Mouse (Mus musculus): Measurements from ENCODE around the gene Commd9.

Commd9 gene

DNA sequence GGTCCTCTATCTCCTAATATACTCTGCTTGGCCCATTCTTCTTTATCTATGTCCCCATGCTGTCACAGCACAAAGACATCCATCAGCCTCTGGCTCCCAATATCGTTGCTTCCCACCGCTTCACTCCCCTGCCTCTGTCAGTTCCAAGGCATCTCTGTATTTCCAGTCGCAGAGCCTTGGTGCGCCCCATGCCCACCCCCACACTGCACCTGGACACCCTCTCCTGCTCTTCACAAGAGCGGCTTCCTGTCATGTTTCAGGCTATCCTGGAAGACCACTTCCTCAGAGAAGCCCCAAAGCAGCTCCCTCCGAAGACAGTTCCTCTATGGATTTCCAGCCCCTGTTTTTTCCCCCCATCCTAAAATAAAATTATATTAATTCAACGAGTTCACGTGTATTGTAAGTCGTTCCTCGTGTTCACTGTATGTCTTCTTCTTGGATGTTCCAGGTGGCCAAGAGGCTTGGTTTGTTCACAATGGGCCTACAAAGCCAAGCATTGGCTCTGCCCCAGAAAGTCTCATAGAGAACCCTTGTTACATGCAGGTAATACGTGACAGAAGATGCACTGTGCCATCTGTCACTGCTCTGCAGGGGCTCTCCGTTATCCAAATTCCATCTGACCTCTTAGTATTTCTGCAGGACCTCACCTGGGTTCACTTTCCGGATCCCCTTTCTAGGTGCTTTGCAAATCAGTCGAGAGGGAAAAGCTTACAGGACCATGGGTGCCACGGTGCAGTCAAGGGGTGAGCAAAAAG, 23.5 kb downstream of the Commd9 start:
- DNase-seq (ENCODE audit: low spot score) = no peak

DNA sequence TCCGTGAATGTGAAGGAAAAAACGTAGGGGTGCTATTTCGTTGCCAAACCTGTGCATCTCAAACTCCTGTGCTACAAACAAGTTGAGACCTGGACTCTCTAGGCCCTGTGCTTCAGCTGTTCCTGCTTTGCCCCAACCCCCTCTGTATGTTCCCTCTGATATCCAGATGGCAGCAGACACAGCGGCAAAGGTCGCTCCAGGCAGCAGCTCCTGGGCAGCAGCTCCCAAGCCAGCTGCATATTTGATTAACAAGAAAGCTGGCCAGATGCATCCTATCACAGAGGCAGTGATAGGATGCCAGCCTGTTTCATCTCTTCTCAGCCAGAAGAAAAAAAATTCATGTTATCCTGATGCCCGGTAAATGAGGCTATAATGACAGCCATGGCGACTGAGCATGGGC, 32.5 kb downstream of the Commd9 start:
- no peak for DNase-seq (ENCODE audit: low spot score)

DNA sequence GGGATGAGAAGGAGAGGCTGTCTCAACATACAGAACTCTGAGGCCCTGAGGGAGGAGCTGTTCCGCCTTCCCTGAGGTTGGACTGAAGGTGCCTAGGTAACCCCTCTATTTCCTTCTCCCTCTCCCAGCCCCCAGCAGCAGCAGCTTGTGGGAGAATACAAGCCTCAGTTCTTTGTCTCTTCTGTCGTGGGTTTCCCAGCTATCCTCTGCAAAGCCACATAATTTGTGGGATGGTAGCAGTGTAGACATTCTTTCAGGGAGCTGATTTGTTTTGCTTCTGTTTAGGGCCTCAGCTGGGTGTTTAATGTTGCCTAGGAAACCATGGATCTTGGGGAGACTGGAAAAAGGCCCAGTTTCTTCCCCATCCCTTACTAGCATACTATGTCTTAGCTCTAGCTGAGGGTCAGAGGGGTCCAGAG, 34.1 kb downstream of the Commd9 start:
- no peak for DNase-seq (ENCODE audit: low spot score)

GRCm38 (mm10) chr2:101922302-101922701, 36.3 kb downstream of the Commd9 start:
- DNase-seq (ENCODE audit: low spot score) = no peak

- no peak for DNase-seq (ENCODE audit: low spot score)
Measured at GRCm38 (mm10) chr2:101923181-101923580, 37.1 kb downstream of the Commd9 start.

DNA sequence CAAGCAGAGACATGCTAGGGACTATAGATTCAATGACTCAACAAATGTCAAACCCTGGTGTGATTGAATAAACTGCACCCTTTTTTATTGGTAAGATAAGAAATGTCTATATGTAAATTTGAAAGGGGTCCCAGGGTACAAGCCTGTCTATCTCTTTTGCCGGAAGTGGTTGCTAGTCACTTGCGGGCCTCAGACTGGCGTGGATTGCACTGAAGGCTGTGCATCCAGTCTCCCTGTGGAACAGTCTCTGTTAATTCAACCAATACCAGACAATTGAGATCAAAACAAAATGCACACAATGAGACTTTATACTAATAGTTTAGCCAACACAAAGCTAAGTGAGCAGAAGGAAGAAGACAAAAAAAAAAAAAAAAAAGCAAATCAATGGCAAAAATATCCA, 39.1 kb downstream of the Commd9 start:
- no peak for DNase-seq (ENCODE audit: low spot score)

GRCm38 (mm10) chr2:101925591-101926188, 39.6 kb downstream of the Commd9 start:
- no peak for DNase-seq (ENCODE audit: low spot score)

DNA sequence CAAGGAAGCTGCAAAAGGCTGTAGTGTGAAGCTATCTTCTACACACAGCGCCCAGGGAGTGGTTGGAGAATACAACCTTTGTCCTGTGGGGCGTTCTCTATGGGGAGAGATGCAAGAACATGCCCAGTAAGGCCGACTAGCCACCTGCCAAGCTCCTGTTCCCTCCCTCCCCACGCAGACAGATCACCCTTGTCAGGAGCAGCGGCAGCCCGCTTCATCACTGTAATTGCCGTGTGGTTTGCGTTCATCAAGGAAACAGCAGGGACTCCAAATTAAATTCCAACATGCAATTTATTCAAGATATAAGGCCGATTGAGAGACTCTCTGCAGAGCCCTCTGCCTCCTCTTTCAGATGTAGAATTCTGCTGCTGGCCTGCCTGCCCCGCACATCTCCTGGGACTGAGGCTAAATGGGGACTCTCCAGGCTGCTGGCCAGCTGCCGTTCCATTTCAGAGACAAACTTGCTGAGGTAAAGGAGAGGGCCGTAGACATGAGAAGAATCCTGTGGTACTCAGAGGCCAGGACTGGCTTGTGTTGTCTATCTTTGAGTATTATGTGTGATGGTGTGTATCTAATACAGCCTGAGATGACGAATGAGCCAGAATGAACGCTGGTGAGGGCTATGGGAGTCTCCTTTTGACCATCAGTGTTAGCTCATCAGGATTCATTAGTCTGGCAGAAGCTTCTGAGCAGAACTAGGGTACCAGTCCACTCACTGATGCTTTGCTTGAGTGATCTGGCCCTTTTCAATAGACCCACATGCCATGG, 46.3 kb downstream of the Commd9 start:
- DNase-seq (ENCODE audit: low spot score) = no peak

DNA sequence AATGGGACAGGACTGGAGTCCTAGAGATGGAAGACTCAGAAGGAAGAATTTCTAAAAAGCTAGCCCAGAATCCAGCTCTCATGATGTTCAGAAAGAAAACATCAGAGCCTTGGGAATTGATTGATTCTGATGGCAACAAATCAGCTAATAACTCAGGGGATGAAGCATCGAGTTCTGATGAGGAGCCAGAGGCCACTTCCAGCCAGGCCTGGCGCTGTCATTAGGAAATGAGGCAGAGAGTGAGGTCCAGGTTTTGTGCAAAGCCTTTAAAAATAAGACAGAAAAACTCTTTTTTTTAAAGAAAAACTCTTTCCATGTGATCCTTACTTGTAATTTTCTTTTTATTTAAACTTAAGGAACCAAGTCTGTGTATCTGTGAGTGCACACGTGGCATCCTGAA, 47.3 kb downstream of the Commd9 start:
- no peak for DNase-seq (ENCODE audit: low spot score)

DNA sequence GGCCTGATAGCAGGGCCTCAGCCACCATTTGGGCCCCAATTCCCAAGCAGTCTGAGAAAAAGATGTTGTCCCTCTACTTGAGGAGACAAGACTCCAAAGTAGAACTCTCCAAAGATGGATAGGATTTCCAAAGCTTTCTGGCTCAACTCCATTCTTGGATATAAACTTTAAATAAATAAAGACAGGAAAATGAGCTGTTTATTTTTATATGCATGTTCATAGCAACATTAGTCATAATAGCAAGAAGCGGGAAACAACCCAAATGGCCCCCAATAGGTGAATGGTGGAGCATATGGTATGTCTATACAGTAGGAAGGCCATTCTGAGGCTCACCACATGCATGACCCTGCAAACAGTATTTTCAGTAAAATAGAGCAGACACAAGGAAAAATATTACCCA, 49.0 kb downstream of the Commd9 start:
- no peak for DNase-seq (ENCODE audit: low spot score)

DNA sequence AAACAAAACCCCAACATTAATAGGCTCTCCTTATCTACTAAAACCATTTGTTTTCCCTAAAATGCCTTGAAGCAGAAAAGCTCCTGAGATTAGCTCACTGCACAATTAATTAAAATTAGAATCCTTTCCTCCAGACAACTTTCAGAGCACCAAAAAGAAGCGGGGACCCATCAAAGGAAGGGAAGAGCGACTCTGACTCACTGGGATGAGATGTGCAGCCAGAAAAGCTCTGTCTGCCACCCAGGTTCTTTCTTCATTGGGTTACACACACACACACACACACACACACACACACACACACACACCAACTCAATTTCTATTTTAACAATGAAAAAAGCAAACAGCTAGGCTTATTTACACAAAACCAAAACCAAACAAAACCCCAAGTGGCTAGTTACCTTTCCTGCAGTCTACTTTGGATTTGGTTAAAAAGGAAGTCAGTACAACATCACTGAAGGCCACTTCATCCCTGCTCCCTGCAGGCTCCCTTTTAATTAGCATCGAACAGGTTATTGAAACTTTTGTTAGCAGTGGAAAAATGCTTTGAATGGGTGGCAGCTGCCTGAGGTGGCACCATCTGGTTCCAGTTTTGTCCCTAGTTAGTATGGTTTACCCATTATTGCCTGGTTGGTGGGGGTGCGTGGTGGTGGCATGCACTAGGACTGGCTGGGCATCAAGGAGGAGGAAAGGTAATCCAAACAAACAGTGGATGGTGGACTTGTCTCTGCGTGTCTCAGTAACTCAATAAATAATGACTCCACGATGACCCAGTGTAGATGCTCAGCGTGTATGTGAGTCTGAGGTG, 64.9 kb downstream of the Commd9 start:
- DNase-seq (ENCODE audit: low spot score) = no peak

Measured in embryo, embryonic 10 days (tissue).